ENCODE assay signal across 15 mouse cellular contexts in genomic region chr1:176623171-176623570, GRCm38 (mm10).
"Had no signal": no experiment of that assay in that cellular context is flagged by ENCODE, and none has a peak within 500 bp of the region (broad histone marks: within the 10 kb centered on the region; RNA-seq: fewer than 3 reads in every experiment).

No protein-coding gene starts in this region.

- DNase-seq: cerebellum, adult 9-10 months; cerebellum, adult 9-11 months; cerebellum, postnatal 10 days; cerebellum, postnatal 14 days; cerebellum, postnatal 25 days; embryo, embryonic 11 days; forebrain, postnatal 0 days; gastrocnemius, adult 2 months; gastrocnemius, postnatal 10 days; gastrocnemius, postnatal 14 days; gastrocnemius, postnatal 25 days; gastrocnemius, postnatal 36 days; heart, adult 11 months; heart, adult 18-20 months; heart, adult 2 months had no signal
